Mouse (Mus musculus) megakaryocyte, embryonic 14.5 days (primary cell): ENCODE results near the gene Vgll4. TPM values are rescaled to one million over a fixed set of nuclear protein-coding genes. Genes with fewer than 3 reads are reported as not detected.
A peak's percentile ranks its signal among the peaks of the same experiment; 100 is the strongest.

Source experiments
- H3K27me3 ChIP-seq: replicated peaks from 2 replicates; pipeline ENCODE3; 2012; ENCODE audit warnings: inconsistent platforms
- H3K36me3 ChIP-seq: replicated peaks from 2 replicates; pipeline ENCODE3; 2012; ENCODE audit warnings: low read length, inconsistent platforms, mixed read lengths
- H3K4me1 ChIP-seq: 2 replicates; pipeline ENCODE4 v1.6.1; 2012; ENCODE audit warnings: inconsistent platforms
- H3K4me3 ChIP-seq: replicated peaks from 2 replicates; pipeline ENCODE3; 2012; ENCODE audit warnings: moderate library complexity, mild to moderate bottlenecking, inconsistent platforms
- H3K9me3 ChIP-seq: 2 replicates; pipeline ENCODE4 v1.6.1; 2012; ENCODE audit warnings: inconsistent platforms
- FLI1 ChIP-seq: IDR thresholded peaks from 2 replicates; pipeline ENCODE4 v1.6.1; 2012; ENCODE audit warnings: low read length, inconsistent platforms, mixed read lengths
- GATA1 ChIP-seq: IDR thresholded peaks from 3 replicates; pipeline ENCODE4 v1.6.1; 2012; ENCODE audit warnings: mixed read lengths, low read length, inconsistent platforms, borderline replicate concordance
- polyA plus RNA-seq: library from polyadenylated mRNA; stranded (reverse); fragments of >175 nt; gene quantifications from 2 replicates; pipeline ENCODE4 v1.2.3, GENCODE M21; 2012; ENCODE audit warnings: low replicate concordance; ENCODE audit not compliant: insufficient read depth

Gene Vgll4
- polyA plus RNA-seq, 1 experiment, result 30.5 TPM

DNA sequence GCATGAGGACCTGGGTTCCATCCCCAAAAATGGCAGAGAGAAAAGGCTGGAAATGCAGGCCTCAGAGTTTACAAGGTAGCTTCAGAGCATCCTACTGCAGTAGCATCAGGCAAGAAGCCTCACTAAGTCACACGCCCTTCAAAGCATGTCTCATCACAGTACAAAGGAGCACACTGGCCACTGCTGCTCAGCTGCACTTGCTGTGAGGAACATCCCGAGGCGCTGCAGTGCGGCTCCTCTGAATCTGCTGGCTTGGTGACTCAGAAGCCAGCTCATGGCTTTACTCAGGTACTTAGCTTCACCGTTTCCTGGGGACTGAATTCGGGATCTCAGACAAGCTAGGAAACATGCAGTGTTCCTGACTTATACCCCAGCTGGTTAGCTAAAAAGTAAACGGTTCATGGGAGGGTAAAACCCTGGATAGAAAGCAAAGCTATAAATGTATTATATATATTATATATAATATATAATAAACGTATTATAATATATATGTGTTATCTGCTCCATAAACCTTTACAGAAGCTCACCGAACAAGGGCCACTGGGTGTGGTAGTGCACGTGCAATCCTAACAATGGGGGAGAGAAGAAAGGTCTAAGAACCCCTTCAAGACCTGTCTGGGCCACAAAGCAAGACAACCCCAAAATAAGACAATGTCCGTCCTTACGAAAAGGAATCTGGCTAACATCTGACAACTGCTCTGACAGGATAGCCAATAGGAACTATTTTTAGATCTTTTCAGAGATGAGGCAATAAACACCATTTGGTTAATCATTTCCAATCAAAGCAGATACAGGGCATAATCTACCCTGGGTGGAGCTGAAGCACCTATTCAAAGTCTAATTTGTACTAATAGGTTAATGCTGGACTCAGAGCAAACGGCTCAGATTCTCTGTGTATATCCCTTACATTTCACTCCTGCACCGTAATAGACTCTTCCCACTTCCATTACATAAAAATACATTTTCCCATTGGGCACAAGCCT, 25.0 kb downstream of the Vgll4 start:
- H3K9me3 ChIP-seq, result no peaks in the 10 kb centered on the region

DNA sequence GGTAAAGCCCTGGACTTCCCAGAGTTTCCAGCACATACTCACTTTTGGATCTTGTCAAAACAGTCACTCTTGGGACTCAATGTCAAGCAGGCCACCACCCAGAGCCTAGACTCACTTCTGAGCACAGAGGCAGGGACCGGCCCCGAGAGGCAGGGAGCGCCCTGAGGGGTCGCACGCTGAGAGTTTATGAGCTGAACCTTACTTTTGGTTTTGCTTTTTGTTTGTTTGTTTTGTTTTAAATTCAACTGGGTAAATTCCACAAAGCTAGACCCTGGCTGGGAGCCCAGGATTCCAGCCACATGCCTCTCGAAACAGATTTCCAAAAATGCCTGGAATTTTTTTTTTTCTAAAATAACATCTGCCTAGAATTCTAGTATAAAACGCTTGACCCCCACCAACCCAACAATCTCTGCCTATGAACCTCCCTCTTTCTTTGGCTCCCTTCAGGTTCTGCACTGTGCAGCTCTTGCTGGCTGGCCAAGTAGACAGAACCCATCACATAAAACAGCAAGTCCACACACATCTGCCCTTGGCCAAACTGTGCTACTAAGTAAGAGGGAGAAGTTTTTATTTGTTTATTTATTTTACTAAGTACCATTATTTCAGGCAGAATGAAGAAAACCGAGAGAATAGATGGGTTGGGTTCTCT, 28.5 kb downstream of the Vgll4 start:
- Histone ChIP-seq H3K4me1 (peaks cover 3% of the 10 kb centered on the region; the same call in 1 of the 2 replicates), H3K27me3 (peaks cover 32% of the 10 kb centered on the region), H3K9me3 (peaks cover 13% of the 10 kb centered on the region; the same call in 1 of the 2 replicates), H3K4me3 (no peak overlapping the region), H3K36me3 (no peaks in the 10 kb centered on the region)
- TF ChIP-seq FLI1 (no peak), GATA1 (no peak)

More for the DNA sequence above, 25.0 kb downstream of the Vgll4 start:
- TF ChIP-seq FLI1 (no peak), GATA1 (no peak)
- Histone ChIP-seq H3K4me1 (peaks cover under 1% of the 10 kb centered on the region; the same call in 1 of the 2 replicates), H3K36me3 (no peaks in the 10 kb centered on the region), H3K27me3 (peaks cover 32% of the 10 kb centered on the region), H3K4me3 (no peak overlapping the region)

DNA sequence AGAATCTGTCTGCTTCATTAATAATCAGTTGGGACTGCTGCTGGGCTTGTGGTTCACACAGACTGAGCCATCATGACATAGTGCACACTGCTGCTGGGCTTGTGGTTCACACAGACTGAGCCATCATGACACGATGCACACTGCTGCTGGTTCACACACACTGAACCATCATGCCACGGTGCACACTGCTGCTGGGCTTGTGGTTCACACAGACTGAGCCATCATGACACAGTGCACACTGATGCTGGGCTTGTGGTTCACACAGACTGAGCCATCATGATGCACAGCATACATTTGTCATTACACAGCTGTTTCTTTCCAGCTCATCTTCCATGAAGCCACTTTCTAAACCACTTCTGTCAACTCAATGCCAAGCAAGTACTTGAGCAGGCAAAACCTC, 30.1 kb downstream of the Vgll4 start:
- no peaks in the 10 kb centered on the region for H3K36me3 ChIP-seq
- TF ChIP-seq FLI1 (no peak), GATA1 (no peak)
- peak overlapping the region; percentile 66 for H3K4me3 ChIP-seq
- peaks cover 33% of the 10 kb centered on the region for H3K27me3 ChIP-seq
- H3K4me1 ChIP-seq, result peaks cover 3% of the 10 kb centered on the region; the same call in 1 of the 2 replicates
- peaks cover 13% of the 10 kb centered on the region; the same call in 1 of the 2 replicates for H3K9me3 ChIP-seq

DNA sequence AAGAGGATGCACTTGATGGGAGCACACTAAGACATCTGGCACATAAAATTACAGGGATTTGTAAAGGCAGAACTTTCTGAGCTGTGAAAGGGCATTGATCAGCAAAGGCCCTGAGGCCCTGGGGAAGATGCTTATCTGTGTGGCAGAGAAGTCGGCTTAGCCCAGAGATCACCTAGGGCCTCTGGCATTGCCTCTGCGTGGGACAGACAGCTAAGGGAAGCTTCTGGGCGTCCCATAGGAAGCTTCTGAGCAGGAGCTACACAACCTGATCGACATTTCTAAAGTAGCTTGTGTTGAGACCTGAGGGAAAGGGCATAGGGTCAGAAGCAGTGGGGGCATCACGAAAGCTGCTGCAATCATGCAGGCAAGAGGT, 32.9 kb downstream of the Vgll4 start:
- H3K27me3 ChIP-seq, result peaks cover 45% of the 10 kb centered on the region
- TF ChIP-seq FLI1 (no peak), GATA1 (no peak)
- peaks cover 3% of the 10 kb centered on the region; the same call in 1 of the 2 replicates for H3K4me1 ChIP-seq
- peaks cover 13% of the 10 kb centered on the region; the same call in 1 of the 2 replicates for H3K9me3 ChIP-seq
- no peak overlapping the region for H3K4me3 ChIP-seq
- no peaks in the 10 kb centered on the region for H3K36me3 ChIP-seq

DNA sequence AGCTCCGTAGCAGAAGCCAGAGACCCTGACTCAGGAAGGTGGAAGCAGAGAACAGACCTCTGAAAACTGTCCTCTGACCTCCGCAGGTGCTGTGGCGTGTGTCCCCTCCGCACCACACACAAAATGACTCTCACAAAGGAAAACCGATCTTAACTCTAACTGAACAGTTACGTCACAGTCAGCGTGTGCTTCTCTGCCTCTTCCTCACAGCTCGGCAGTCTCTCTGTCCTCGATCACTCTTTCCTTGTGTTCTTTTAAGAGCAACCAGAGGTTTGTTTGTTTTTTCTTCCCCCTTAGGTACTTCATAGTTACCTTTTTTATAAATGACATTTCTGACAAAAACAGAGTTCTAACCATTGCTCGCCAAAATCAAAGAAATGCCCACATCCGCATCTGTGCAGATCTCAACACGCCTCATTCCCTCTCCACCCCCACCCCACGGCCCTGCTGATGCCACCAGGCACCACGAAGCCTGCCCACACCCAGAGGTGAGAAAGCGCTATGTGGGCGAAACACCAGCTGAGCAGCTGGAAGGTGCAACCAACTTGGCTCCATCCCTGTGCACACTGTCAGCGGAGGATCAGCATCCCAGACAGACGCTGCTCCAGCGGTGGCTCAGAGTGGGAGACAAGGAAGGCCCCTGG, 33.4 kb downstream of the Vgll4 start:
- TF ChIP-seq GATA1, result no peak
- no peak for TF ChIP-seq FLI1
- H3K4me3 ChIP-seq, result no peak overlapping the region
- peaks cover 3% of the 10 kb centered on the region; the same call in 1 of the 2 replicates for H3K4me1 ChIP-seq
- peaks cover 47% of the 10 kb centered on the region for H3K27me3 ChIP-seq
- H3K9me3 ChIP-seq, result peaks cover 13% of the 10 kb centered on the region; the same call in 1 of the 2 replicates
- no peaks in the 10 kb centered on the region for H3K36me3 ChIP-seq

DNA sequence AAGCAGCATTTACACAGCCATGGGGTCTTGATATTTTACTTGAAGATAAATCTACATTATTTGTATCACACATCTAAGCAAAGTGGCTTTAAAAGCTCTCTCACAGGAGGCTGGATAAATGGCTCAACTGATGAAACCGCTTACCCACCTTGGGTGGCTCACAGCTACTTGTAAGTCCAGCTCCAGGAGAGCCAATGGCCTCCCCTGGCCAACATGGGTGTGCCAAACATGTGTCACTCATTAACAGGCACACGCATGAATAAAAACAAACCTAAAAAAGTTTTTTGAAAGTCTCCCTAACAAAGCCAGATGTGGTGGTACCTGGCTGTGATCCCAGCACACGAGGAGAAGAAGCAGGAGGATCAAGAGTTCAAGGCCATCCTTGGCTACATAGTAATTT, 34.4 kb downstream of the Vgll4 start:
- H3K27me3 ChIP-seq, result peaks cover 56% of the 10 kb centered on the region
- peaks cover 6% of the 10 kb centered on the region; the same call in 1 of the 2 replicates for H3K4me1 ChIP-seq
- peaks cover 13% of the 10 kb centered on the region; the same call in 1 of the 2 replicates for H3K9me3 ChIP-seq
- TF ChIP-seq FLI1 (no peak), GATA1 (no peak)
- no peak overlapping the region for H3K4me3 ChIP-seq
- no peaks in the 10 kb centered on the region for H3K36me3 ChIP-seq

DNA sequence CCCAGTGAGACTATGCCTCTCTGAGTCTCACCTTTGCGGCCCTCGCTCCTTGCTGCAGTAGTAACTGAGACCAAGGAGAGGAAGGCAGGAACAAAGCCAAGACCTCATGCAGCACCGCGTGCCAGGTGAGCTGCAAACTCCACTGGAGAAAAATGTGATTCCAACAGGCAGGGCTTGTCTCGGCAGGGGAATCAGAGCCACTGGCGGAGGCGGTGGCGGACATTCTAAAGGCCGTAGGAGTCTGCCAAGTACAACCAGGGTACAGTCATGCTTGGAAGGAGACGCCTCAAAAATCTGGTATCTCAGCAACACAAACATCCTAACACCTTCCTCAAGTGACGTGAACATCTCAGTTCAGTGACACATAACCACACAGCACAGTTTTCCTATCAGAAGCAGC, 35.7 kb downstream of the Vgll4 start:
- H3K4me3 ChIP-seq, result no peak overlapping the region
- peaks cover 16% of the 10 kb centered on the region for H3K4me1 ChIP-seq
- H3K36me3 ChIP-seq, result no peaks in the 10 kb centered on the region
- peaks cover 48% of the 10 kb centered on the region for H3K27me3 ChIP-seq
- H3K9me3 ChIP-seq, result peaks cover 13% of the 10 kb centered on the region; the same call in 1 of the 2 replicates
- TF ChIP-seq GATA1 (no peak), FLI1 (no peak)

DNA sequence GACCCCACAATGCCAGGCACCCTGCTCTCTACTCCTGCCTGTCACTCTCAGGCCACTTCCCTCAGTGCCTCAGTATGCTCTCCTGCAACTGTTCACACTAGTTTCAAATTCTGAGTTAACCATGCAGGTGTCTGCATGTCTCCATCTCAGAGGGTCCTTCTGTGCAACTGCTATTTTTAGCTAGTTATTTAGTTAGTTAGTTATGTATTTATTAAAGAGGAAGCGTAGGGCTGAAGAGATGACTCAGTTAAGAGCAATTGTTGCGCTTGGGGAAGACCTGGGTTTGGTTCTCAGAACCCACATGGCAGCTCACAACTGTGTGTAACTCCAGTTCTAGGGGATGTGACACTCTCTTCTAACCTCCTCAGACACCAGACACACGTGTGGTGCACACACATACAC, 36.8 kb downstream of the Vgll4 start:
- Histone ChIP-seq H3K4me3 (no peak overlapping the region), H3K36me3 (no peaks in the 10 kb centered on the region), H3K9me3 (peaks cover 13% of the 10 kb centered on the region; the same call in 1 of the 2 replicates), H3K4me1 (peaks cover 22% of the 10 kb centered on the region), H3K27me3 (peaks cover 44% of the 10 kb centered on the region)
- TF ChIP-seq GATA1 (no peak), FLI1 (no peak)

DNA sequence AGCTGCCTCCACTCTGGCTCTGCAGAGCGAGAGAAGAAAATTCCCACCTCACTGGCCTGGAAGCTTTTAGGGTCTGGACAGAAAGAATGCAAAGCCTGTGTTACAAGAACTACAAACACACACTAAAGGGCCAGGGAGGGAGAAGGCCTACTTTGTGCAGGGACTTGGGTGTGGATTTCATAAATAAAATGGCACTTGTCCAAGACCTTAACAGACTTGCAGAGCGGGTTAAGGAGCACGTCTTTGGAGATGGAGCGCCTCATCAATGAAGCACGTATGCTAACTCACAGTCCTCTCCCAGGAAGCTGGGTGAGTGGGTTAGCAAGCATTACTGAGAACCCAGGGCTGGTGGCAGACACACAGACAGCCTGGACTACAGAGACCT, 37.7 kb downstream of the Vgll4 start:
- no peak for TF ChIP-seq FLI1
- Histone ChIP-seq H3K9me3 (peaks cover 7% of the 10 kb centered on the region; the same call in 1 of the 2 replicates), H3K4me3 (no peak overlapping the region), H3K4me1 (peaks cover 22% of the 10 kb centered on the region), H3K27me3 (peaks cover 40% of the 10 kb centered on the region), H3K36me3 (no peaks in the 10 kb centered on the region)
